Mouse (Mus musculus) monocyte, adult 2 months (primary cell): ENCODE data around the gene Vmn2r63.
"Not testable (repeated sequence)": the region's sequence is repeated elsewhere in the genome, so short reads cannot be mapped to it uniquely, and the experiment has no call there.

Experiments used
- DNase-seq, 2 experiments: peaks; one replicate each; pipeline ENCODE4 v3.0.0; 2022; ENCODE audit warnings: low spot score in 2 of 2, low read depth in 1 of 2

Vmn2r63 gene

DNA sequence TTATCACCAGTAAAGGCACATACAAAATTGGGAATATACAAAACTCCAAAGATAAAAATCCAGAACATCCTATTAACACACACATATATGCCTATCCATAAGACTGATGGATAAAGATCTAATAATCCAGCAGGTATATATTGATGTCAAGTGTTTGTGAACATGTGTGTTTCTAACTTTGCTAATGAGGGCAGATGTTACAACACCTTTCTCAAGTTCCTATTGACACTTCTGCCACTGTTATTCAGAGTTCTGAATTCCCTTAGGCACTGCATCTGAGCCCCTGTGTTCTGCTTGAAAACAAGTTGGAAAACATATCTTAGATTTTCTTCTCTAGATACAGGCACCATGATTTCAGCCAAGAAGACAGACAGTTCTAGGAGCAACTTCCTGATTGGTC, at the start of gene Vmn2r63:
Gene Vmn2r63, minus strand, starts transcription at position 101 of the 400 bp plus-strand sequence.
- not testable (repeated sequence) for DNase-seq

GRCm38 (mm10) chr7:42980739-42981138, 47.1 kb upstream of the Vmn2r63 start:
- DNase-seq, result no peak

DNA sequence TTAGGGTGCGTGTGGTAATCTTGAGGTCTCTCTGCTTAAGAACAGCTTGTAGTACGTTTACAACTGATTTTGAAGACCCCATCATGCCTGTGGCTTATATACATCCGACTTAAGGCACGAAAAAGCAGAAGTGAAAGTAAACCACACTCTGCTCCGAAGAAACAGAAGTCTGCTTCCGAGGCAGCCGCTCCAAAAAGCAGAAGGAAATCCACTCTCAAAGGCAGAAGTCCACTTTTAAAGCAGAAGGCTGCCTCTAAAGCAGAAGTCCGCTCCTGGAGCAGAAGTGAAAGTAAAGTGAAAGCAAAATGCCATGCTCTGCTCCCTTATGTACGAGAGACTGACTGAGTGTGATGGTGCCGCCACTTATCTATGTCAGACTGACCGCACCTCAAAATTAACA, 46.5 kb upstream of the Vmn2r63 start:
- peak; percentile 21 to 23 for DNase-seq

DNA sequence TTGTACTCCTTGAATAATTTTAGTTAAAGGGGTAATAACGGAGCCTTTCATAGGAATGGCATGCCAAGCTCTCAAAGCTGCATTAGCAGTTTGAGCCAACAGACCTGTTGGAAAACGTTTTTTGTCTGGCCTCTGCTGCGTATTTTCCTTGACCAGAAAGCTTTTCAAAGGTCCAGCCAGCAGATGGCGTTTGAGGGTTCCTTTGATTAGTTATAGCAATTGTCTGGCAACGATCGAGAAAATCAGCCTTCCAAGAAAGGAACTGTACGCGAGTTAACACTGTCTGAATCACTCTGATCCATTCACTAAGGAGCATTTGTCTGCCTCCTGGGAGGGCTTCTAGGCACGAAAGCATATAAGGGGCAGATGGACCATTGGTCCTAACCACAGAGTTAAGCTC, 31.6 kb upstream of the Vmn2r63 start:
- no peak for DNase-seq

GRCm38 (mm10) chr7:42898067-42898466, 35.6 kb downstream of the Vmn2r63 start:
- not testable (repeated sequence) for DNase-seq

DNA sequence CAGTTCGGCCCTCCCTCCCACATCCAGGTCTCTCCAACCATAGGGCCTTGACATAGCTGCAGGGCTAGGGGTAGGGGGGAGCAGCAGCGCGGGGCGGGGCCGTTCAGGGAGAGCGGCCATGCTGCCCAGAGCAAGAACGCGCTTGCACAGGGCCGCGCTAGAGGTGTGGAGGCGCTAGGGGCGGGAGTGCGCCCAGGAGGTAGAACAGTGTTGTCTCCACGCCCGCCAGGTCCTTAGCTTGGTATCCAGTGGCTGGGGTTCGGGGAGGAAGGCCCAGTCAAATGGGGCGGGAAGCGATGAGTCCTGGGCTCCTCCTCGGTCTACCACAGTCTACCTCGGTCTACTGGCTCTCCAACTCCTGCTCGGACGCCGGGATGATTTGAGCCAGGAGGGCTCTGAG, 55.5 kb downstream of the Vmn2r63 start:
- no peak for DNase-seq

DNA sequence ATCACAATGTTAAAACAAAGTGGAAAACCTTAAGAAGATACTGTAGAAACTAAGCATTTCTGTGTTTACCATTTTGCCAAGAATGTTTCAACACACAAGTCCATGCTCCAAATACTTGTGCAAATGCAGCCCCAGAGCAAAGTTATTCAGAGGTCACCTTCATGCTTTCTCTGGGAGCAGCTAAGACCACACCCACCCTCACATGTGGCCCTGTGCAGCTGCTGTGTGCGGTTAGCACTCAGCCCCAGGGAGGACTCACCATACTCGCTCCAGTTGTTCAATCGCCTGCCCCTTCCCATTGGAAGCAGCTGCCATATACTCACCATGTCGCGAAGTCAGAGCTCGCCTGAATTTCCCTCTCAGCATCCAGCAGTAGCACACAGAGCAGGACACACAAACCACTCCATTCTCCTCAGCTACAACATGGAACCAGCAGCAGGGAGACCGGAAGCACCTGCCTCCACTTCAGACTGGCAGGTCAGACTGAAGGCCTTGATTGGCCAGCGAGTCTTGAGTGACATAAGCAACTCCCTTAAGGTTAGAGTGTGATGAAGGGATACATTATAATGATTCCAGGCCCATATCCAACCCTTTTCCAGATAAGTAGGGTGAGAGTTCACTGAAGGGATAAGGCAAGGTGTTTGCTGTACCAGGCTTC, 66.7 kb downstream of the Vmn2r63 start, which contains the start of gene Gm2381:
Gene Gm2381, minus strand, starts transcription at position 434 of the 658 bp plus-strand sequence.
- not testable (repeated sequence) for DNase-seq
